Mouse (Mus musculus) testis, adult 2 months (tissue): ENCODE results near the gene Rhod. TPM values are rescaled to one million over a fixed set of nuclear protein-coding genes. Genes with fewer than 3 reads are reported as not detected.
A peak's percentile ranks its signal among the peaks of the same experiment; 100 is the strongest.

Experiments used
- H3K27ac ChIP-seq: fragments of 200-500 bp; 2 replicates; pipeline ENCODE4 v1.5.1; 2012; ENCODE audit warnings: low read depth, low read length; ENCODE audit not compliant: control insufficient read depth, insufficient read depth
- H3K27me3 ChIP-seq: fragments of 200-500 bp; 2 replicates; pipeline ENCODE4 v1.6.1; 2012; ENCODE audit warnings: mild to moderate bottlenecking, low read length, moderate library complexity; ENCODE audit not compliant: control insufficient read depth, insufficient read depth
- H3K36me3 ChIP-seq: fragments of 200-500 bp; 2 replicates; pipeline ENCODE4 v1.6.1; 2012; ENCODE audit warnings: mild to moderate bottlenecking, low read length; ENCODE audit not compliant: control insufficient read depth, insufficient read depth
- H3K4me1 ChIP-seq: fragments of 200-500 bp; 2 replicates; pipeline ENCODE4 v1.6.1; 2012; ENCODE audit warnings: low read length; ENCODE audit not compliant: control insufficient read depth, insufficient read depth
- H3K4me3 ChIP-seq: fragments of 200-500 bp; 2 replicates; pipeline ENCODE4 v1.5.1; 2012; ENCODE audit warnings: low read depth, mild to moderate bottlenecking, low read length, moderate library complexity, mixed read lengths; ENCODE audit not compliant: control insufficient read depth
- CTCF ChIP-seq: fragments of 200-500 bp; IDR thresholded peaks from 2 replicates; pipeline ENCODE4 v1.5.1; 2012; ENCODE audit warnings: low read depth, mild to moderate bottlenecking, inconsistent platforms, low read length, moderate library complexity; ENCODE audit not compliant: control insufficient read depth, insufficient read depth, insufficient replicate concordance
- POLR2A ChIP-seq: fragments of 200-500 bp; IDR thresholded peaks from 2 replicates; pipeline ENCODE4 v1.6.1; 2012; ENCODE audit warnings: low read depth, mild to moderate bottlenecking, inconsistent platforms, low read length, moderate library complexity; ENCODE audit not compliant: control insufficient read depth
- polyA plus RNA-seq: library from polyadenylated mRNA; depleted of rRNA; stranded (reverse); fragments of >200 nt; gene quantifications from 2 replicates; pipeline ENCODE4 v1.2.3, GENCODE M21; 2012; rRNA removed

Rhod gene
- polyA plus RNA-seq = 8.9 and 9.3 TPM in 2 replicates

DNA sequence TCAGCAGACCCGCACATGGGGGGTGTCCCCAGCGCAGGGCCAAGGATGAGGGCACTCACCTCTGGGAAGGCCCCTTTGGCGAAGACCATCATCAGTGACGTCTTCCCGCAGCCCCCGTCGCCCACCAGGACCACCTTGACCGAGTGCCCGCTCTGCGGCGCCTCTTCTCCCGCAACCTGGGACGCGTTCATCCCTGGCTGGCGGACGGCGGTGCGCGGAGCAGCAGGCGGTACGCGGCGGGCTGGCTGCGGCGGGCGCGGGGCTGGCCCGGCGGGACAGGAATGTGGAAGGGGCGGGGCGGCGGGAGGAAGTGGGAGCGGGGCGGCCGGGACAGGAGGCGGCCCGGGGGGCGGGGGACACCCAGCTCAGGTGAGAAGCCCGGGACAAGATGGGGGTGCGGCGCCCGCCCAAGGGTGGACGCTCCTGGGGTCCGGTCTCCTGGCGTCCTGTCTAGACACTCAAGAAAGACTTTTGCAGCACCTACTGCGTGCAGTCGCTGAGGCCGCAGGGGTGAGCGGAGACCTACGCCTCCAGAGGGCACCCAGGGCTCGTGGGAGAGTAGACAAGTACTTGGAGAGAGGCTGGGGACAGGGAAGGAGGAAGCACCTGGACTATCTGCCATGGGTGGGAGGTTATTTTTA, at the start of gene Rhod:
TSS of gene Rhod (minus strand) at position 272 of the 641 bp plus-strand sequence.
- H3K27me3 ChIP-seq = no peaks in the 10 kb centered on the region; the same call in 1 of the 2 replicates
- peak within 1 kb of the TSS; percentile 85 for H3K4me3 ChIP-seq
- no peaks in the 10 kb centered on the region for H3K36me3 ChIP-seq
- no peak within 1 kb of the TSS; the same call in 1 of the 2 replicates for H3K27ac ChIP-seq
- TF ChIP-seq POLR2A (peak; percentile 26; the same call in 1 of the 2 replicates), CTCF (no peak)
- peaks cover 17% of the 10 kb centered on the region for H3K4me1 ChIP-seq

GRCm38 (mm10) chr19:4487877-4488276, 48.6 kb upstream of the Rhod start:
- Histone ChIP-seq H3K27me3 (no peaks in the 10 kb centered on the region), H3K4me1 (no peaks in the 10 kb centered on the region; the same call in 1 of the 2 replicates), H3K36me3 (no peaks in the 10 kb centered on the region), H3K27ac (no peak overlapping the region), H3K4me3 (no peak overlapping the region)
- TF ChIP-seq POLR2A (no peak), CTCF (no peak)

- H3K27ac ChIP-seq = no peak overlapping the region
- no peak overlapping the region for H3K4me3 ChIP-seq
- no peaks in the 10 kb centered on the region for H3K4me1 ChIP-seq
- no peaks in the 10 kb centered on the region for H3K27me3 ChIP-seq
- TF ChIP-seq CTCF (no peak), POLR2A (no peak)
- no peaks in the 10 kb centered on the region for H3K36me3 ChIP-seq
These were observed 45.8 kb upstream of the Rhod start for GRCm38 (mm10) chr19:4485006-4485405.

DNA sequence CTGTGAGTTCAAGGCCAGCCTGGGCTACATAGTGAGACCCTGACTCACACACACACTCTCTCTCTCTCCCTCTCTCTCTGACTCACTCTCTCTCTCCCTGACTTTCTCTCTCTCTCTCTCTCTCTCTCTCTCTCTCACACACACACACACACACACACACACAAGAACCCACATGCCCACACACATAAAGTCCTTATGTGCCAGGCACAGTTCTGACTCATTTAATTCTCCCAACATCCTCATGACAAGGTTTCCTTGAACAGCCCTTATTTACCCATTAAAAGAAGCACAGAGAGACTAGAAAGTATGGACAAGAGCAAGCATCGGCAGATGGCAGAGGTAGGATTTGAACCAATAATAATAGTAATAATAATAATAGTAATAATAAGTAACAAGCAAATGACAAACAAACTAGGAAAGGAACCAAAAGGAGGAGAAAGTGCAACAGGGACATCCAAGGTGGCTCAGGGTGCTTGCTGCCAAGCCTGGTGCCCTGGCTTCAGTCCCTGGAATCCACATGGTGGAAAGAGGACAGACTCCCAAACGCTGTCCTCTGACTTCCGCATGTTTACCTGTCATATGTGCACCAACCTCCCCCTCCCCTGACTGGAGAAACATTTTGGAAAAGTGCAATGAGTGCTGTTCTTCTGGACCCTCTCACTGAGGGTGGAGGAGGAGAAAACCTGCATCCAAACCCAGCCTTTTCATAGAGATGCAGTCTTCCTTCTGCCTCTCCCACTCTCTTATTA, 43.1 kb upstream of the Rhod start:
- Histone ChIP-seq H3K27ac (no peak overlapping the region), H3K4me1 (peaks cover 5% of the 10 kb centered on the region), H3K27me3 (no peaks in the 10 kb centered on the region), H3K36me3 (no peaks in the 10 kb centered on the region), H3K4me3 (no peak overlapping the region)
- TF ChIP-seq CTCF (no peak), POLR2A (no peak)

GRCm38 (mm10) chr19:4481326-4481725, 42.1 kb upstream of the Rhod start:
- peaks cover 14% of the 10 kb centered on the region for H3K4me1 ChIP-seq
- no peak overlapping the region for H3K27ac ChIP-seq
- H3K4me3 ChIP-seq = no peak overlapping the region
- H3K36me3 ChIP-seq = no peaks in the 10 kb centered on the region
- TF ChIP-seq POLR2A = no peak
- no peaks in the 10 kb centered on the region for H3K27me3 ChIP-seq

GRCm38 (mm10) chr19:4480041-4480440, 40.8 kb upstream of the Rhod start:
- Histone ChIP-seq H3K4me3 (no peak overlapping the region), H3K27me3 (no peaks in the 10 kb centered on the region), H3K4me1 (peaks cover 15% of the 10 kb centered on the region), H3K36me3 (no peaks in the 10 kb centered on the region), H3K27ac (no peak overlapping the region)
- TF ChIP-seq CTCF (no peak), POLR2A (no peak)

GRCm38 (mm10) chr19:4478190-4478516, 38.9 kb upstream of the Rhod start:
- no peaks in the 10 kb centered on the region for H3K36me3 ChIP-seq
- peaks cover 15% of the 10 kb centered on the region for H3K4me1 ChIP-seq
- TF ChIP-seq POLR2A (no peak), CTCF (no peak)
- H3K27ac ChIP-seq = no peak overlapping the region
- H3K27me3 ChIP-seq = no peaks in the 10 kb centered on the region
- no peak overlapping the region for H3K4me3 ChIP-seq
